Mouse (Mus musculus): Measurements from ENCODE around the gene Adam30.
"Not testable (repeated sequence)": the region's sequence is repeated elsewhere in the genome, so short reads cannot be mapped to it uniquely, and the experiment has no call there.

The Adam30 gene

DNA sequence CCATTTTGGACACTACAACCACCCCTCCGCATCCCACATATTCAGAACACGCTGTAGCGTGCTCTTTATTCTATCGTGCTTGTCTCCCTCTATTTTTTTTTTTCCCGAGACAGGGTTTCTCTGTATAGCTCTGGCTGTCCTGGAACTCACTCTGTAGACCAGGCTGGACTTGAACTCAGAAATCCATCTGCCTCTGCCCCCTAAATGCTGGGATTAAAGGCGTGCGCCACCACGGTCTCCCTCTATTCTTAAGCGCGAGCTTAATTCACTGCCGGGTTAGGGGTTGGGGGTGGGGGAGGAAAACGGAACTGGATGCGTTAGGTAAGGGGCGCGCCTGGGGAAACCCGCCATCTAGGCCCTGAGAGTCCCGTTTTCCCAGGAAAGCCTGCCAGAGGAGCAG is at the start of gene Adam30:
Gene Adam30, plus strand, starts transcription at position 301 of the 400 bp plus-strand sequence.
- no peak for DNase-seq

DNA sequence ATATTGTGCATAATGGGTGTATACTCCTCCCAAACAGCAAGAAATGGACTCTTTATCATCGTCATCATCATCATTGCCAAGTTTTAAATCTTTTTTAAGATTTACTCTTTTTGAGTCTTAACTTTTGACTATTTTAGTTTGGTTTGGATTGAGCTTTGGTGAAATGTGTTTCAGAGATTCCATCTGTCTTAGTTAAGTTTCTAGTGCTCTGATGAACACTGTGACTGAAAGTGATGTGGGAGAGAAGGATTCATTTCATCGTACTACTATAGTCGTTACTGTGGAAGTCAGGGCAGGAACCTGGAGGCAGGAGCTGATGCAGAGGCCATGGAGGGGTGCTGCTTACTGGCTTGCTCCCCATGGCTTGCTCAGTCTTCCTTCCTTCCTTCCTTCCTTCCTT is 42.2 kb upstream of the Adam30 start:
- no peak for DNase-seq

DNA sequence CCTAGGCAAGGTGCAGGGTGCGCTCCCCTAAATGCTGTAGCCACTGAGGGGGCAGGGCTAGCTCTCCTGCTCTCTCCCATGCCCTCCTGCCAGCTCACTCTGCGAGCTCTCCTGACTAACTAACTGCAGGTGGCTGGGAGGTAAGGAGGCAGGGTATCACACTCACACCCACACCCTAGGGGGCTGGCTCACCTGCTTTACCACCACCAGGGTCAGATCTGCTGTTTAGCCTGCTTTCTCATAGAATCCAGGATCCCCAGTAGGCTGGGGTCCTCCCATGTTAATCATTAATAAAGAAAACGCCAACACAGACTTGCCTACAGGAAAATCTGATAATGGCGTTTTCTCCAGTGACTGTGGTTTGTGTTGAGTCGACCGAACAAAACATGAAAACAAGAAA is 41.1 kb upstream of the Adam30 start:
- DNase-seq, result no peak

DNA sequence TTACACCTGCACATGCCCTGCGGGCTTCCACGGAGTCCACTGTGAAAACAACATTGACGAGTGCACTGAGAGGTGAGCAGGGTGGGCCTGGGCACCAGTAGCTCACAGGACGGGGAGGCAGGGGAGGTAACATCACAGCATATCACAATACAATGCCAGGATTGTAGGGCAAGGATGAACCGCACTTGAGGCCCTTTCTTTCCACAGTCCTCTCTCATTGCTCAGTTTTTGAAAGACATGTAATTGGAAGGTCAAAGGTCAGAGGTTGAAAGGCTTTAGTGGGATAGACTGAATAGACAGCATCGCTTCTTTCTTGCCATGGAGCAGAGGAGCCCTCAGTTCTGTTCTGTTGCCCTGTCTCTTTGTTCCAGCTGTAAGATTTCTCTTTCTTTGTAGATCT is 39.5 kb upstream of the Adam30 start:
- DNase-seq, result no peak

DNA sequence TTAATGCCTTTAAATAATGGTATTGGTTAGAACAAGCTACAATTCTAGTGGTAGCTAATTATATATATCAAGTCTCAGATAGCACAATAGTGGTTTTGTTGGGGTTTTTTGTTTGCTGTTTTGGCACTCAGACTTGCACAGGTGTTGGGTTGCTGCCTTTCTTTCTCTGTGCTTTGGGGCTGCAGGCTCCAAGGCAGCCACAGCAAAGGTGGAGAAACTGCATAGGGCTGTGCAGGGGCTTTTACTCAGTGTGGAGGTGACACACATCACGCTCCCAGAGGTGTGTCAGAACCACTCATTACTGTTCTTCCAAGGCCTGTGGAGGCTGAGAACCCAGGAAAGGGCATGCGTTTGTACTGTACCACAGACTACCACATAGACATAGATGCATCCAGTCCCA is 32.7 kb upstream of the Adam30 start:
- DNase-seq, result no peak

DNA sequence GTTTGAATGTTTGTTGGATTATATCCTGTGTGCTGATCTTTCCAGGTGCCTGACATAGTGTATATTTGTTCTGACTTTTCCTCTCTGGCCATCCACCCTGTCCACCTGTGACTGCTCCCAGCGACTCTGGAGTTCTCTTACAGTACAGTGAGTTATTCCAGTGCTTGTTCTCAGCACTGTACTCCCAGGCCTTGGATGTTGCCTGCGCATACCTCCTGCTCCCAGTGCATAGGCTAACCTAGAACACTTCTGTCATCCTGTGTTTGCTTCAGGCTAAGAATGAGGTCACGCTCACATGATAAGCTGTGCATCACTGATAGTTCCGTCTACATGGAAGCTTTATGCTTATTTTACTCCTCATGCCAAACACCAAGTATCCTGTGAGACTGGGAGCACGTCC is 31.7 kb upstream of the Adam30 start:
- DNase-seq, result no peak

DNA sequence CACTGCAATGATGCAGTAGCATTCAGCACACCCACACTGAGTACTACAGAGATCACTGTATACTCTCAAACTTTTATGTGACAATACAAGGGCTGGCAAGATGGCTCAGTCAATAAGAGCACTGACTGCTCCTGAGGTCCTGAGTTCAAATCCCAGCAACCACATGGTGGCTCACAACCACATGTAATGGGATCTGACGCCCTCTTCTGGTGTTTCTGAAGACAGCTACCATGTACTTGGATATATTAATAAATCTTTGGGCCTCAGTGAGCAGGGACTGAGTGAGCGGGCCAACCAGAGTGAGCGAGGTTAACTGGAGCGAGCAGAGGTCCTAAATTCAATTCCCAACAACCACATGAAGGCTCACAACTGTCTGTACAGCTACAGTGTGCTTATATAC is 28.3 kb upstream of the Adam30 start:
- DNase-seq, result not testable (repeated sequence)

DNA sequence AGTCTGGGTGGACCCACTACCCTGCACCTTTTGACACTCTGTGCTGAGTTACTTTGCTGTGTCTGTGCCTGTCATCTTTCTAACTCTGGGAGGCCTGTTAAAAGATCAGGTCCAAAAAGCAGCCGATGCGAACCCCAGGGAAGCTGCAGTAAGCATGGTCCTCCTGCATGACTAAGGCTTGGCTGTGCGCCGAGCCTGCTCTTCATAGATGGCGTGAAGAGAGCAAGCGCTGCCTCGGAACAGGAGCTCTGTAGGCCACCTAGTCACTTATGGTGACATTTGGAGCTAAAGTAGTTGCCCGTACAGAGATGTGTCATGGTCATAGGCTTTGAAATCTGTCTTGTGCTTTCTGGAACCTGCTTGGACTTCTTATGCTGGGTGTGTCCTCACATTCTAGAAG is 27.8 kb upstream of the Adam30 start:
- no peak for DNase-seq

DNA sequence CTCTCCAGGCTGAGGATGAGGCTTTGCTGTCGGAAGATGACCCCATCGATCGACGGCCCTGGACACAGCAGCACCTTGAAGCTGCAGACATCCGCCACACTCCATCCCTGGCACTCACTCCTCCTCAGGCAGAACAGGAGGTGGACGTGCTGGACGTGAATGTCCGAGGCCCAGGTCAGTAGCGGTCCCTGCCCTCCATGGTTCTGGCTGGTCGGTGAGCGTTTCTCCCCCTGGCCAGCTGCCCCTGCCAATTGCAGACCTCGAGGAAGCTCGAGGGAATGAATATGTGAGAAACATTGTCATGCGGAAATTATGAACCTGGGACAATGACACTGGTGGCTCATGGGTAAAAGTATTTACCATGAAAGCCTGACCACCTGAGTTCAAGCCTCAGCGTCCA is 19.0 kb upstream of the Adam30 start:
- DNase-seq, result no peak

DNA sequence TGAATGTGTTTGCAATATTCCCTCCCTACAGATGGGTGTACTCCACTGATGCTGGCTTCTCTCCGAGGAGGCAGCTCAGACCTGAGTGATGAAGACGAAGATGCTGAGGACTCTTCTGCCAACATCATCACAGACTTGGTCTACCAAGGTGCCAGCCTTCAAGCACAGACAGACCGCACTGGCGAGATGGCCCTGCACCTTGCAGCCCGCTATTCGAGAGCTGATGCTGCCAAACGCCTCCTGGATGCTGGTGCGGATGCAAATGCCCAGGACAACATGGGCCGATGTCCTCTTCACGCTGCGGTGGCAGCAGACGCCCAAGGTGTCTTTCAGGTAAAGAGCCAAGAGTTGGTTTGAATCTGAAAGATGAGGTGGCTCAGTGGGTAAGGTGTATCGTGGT is 17.6 kb upstream of the Adam30 start:
- DNase-seq, result no peak

DNA sequence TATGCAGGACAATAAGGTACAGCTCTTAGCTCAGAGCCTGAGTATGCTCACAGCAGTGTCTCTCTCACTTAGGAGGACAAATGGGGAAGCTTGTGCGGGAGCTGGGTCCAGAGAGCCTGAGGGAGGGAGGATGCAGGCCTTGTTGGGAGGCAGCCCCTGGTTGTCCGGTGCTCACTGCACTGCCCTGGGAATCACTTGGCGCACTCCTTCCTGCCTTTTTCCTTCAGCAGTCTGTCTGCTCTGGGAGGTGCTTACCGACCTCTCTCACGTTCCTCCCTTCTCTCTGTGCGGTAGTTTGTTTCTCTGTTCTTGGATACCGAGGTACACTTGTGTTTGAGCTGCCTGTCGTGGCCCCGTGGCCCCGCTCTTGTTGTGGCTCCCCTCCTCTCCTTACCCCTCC is 15.2 kb upstream of the Adam30 start:
- no peak for DNase-seq

DNA sequence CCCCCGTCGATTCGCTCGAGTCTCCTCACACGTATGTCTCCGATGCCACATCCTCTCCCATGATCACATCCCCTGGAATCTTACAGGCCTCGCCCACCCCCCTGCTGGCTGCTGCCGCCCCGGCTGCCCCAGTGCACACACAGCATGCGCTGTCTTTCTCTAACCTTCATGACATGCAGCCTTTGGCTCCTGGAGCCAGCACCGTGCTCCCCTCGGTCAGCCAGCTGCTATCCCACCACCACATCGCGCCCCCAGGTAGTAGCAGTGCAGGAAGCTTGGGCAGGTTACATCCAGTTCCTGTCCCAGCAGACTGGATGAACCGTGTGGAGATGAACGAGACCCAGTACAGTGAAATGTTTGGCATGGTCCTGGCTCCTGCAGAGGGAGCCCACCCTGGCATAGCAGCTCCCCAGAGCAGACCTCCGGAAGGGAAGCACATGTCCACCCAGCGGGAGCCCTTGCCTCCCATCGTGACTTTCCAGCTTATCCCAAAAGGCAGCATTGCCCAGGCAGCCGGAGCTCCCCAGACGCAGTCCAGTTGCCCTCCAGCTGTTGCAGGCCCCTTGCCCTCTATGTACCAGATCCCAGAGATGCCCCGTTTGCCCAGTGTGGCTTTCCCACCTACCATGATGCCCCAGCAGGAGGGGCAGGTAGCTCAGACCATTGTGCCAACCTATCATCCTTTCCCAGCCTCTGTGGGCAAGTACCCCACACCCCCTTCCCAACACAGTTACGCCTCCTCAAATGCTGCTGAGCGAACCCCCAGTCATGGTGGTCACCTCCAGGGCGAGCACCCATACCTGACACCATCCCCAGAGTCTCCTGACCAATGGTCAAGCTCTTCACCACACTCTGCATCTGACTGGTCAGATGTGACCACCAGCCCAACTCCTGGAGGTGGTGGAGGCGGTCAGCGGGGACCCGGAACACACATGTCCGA is 13.7 kb upstream of the Adam30 start:
- no peak for DNase-seq

DNA sequence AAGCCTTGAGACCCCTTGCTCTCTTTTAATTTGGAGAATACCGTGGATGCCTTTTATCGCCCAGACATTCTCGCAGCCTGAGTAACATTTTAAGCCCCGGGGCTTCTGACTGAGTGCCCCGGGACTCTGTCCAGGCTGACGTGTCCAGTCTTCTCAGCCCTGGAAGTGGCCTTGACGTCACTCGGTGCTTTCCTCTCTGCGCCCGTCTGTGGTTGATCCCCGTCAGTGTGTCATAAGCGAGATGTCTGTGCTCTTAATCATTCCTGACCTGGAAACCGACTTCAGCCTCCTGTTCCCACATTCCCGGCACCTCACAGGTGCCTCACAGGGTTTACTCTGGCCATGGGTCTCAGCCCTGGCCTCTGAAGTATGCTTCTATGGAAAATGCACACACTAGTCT is 12.7 kb upstream of the Adam30 start:
- DNase-seq, result no peak

DNA sequence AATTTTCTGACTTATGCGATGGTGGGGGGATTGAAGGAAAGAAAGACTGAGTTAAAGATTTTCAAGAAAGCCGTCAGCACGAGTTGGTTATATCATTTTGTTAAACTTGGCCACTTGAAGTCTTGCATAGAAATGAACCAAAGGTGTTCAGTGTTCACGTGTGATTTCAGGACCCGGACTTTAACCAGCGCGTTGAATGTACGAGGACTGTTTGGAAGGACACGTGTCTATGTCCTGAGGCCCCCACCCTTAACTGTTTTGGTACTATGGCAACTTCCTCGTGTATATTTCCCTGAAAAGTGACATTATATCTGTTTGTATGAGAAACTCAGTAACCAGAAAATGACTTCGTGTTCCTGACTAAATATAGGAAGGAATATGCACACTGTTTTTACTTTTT is 10.5 kb upstream of the Adam30 start:
- no peak for DNase-seq

DNA sequence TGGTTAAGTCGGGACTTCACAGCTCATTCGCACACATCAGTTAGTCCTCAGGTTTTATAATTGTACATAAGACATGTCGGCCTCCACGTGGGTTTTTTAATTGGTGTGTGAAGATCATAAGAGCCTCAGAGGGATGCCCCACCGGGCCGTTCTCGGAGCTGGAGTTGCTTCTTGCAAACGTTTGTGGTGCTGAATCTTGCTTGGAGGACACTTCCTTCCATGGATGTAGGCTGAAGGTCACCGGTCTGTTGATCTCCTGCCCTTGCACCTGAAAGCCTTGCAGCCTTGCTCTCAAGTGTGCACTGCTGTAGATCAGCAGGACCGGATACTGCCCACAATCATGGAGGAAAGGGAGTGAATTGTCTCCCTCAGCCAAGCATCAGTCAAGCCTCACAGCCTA is 9.4 kb upstream of the Adam30 start:
- no peak for DNase-seq

DNA sequence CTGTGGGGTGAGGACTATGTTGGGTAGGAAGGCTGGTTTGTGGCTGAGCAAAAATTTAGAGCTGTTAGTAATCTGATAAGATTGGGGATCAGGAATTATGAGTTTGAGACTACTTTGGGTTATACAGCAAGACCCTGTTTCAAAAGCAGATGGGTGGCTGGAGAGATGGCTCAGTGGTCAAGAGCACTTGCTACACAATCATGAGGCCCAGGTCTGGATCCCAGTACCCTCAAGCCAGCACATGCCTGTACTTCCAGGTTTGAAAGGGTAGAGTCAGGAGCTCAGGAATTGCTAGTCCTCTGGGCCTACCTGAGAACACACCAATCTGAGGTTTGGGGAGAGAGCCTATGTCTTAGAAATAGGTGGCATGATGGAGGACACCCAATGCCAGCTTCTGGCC is 7.0 kb upstream of the Adam30 start:
- DNase-seq, result no peak

DNA sequence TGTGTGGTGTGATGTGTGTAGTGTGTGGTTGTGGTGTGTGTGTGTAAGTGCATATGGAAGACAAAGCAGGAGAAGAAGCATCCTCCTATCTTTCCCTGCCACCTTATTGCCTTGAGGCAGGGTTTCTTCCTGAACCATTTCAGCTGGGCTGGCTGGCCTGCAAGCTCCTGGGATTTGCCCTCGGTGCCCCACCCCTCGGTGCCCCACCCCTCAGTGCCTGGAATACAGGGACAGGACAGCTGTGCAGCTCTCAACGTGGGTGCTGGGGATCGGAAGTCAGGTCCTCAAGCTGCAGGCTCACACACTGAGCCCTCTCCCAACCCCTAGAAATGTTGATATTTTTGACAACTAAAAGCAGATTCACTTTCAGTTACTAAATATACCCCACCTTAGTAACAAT is 4.3 kb upstream of the Adam30 start:
- DNase-seq, result no peak

DNA sequence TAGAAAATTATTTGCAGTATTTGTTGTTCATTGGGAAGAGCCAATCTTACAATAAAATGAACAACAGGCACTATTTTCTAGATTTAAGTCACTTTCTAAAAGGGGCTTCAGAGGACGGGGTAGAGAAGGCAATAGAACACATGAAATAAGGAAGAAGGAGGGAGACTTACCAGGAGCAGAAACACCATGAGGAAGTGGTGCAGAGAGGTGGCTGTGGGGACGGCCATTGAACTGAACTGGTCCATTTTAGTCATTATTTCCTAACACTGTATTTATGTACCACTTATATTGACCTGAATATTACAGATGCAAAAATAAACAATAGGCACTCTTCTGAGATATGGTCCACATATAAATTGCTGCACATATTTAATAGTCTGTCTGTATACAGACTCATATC is 3.4 kb upstream of the Adam30 start:
- DNase-seq, result no peak

DNA sequence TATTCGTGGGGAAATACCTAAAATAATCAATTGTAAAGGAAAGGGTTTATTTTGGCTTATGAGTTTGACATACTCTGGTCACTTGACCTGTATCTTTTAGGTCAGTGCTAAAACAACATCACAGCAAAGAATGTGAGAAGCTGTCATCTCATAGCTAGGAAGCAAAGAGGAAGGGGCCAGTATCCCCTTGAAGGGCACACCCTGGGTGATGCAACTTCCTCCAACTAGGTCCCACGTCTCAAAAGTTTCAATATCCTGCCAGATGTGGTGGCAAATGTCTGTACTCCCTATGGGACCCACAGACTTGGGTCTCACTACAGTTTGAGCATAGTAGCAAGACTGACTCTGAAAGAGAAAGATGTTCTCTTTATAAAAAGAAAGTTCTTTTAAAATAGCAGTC is 2.8 kb upstream of the Adam30 start:
- DNase-seq, result no peak

DNA sequence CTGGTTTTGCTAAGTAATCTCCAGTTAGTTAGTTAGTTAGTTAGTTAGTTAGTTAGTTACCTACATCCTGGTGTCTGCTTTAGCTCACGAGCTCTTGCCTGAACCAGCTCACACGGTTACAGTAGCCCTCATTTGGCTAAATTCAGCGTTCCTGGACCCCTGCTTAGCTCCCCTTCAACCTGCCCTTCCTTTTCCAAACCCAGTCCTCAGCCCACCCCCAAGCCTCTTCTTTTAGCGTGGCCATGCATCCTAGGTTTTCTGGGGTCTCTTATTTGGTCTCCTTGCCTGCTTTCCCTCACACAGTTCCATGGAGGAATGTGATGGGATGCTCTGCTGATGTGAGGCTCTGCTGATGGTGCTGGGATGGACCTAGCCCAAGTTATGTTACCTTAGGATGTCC is 1.8 kb upstream of the Adam30 start:
- DNase-seq, result no peak

DNA sequence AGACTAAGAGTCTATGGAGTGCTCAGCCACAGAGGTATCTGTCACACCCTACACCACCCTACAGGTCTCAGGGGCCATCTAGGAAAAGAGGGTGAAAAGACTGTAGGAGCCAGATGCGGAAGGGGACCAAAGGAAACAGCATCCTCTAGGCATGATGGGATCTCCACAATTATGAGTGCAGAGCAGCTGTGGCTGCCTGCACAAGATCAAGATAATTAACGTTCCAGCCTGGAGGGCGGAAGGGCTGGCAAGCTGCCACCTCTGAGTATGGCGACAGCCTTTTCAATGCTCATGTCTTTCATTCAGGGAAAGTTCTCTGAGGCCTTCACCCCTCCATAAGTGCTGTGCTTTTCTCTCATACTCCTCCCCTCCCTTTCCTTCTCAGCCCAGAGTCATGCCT is 1.1 kb upstream of the Adam30 start:
- DNase-seq, result no peak

DNA sequence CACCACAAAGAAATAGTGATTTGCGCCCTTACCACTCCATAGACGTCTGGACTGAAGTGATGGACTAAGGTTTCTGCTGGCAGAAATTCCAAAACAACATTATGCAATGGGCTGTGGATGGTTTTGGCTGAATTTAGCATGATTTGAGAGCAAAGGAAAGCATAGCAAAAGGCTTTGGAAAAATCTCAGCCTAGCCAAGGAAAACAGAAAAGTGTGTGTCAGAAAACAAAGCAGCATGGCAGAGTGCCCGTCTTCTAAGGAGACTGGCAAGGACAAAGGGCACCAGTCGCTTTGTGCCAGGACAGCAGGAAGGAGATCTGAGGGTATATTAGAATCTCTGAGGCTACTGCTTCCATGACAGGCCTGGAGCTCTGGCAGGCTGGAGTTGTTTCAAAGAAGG is 17.9 kb downstream of the Adam30 start:
- DNase-seq, result peak; percentile 66

DNA sequence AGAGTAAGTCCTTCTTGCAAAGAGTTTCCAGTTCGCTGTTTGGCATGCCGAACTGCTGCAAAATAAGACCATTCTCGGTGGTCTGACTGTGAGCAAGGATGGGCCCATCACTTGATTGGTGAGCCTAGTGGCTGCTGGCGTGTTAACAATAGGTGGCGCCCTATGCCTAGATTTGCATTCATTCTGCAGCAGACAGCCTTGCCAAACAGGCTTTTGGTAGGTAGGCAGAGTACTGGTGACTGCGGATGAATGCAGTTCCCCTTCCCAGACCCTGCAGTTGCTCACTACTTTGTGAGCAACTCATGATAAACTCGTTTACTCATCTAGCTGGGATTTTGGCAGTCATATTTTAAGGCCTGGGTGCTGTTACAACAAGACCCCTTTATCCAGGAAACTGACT is 20.4 kb downstream of the Adam30 start:
- DNase-seq, result peak; percentile 60

DNA sequence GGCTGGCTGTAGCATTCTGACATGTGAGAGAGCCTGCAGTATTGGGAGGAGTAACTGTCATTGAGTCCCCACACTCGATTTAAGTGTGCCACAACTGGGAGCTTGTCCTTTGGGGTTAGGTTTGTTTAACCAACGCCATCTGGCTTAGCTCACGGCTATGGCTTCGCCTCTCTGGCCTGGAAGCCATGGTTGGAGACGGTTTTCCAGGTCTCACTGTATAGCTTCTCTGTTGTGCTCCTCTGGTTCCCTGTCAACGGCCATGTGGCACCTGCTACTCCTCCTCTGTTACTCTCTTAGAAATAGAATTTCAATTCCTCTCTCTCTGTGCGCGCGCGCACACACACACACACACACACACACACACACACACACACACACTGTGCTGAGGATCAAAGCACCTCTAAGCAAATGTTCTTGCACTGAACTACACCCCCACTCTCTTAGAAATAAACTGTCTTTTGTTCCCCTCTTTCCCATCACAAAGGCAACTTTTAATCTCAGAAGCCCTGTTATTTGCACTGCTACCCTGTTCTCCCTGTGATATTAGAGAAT is 24.8 kb downstream of the Adam30 start:
- no peak for DNase-seq

DNA sequence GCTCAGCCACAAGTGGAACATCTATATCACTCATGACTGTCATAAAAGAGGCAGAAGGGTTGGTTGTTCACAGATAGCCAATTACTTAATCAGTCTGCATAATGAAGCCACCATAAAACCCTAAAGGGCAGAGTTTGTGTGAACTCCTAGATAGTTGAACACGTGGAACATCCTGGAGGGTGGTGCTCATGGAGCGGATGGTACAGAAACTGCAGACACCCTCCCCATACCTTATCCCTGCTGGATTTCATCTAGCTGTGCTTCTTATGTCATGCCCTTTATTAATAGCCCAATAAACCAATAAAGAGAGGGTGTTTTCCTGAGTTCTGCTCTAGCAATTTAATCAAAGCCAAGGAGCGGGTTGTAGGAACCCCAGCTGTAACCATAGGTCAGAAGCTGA is 27.3 kb downstream of the Adam30 start:
- DNase-seq, result no peak

Data from kidney, adult 9 months (tissue).